Mouse (Mus musculus) layer of hippocampus, adult 2 months (tissue): Measurements from ENCODE around the gene Mrtfb. TPM values are rescaled to one million over a fixed set of nuclear protein-coding genes. Genes with fewer than 3 reads are reported as not detected.

Experiments
- DNase-seq, 2 experiments: peaks; one replicate each; pipeline ENCODE4 v3.0.0; 2022; ENCODE audit warnings: low spot score in 2 of 2
- H3K27ac ChIP-seq: fragments of 200-600 bp; 2 replicates; pipeline ENCODE4 v1.8.1; 2022
- H3K4me3 ChIP-seq: fragments of 200-600 bp; 2 replicates; pipeline ENCODE4 v1.8.1; 2022; ENCODE audit warnings: mild to moderate bottlenecking
- CTCF ChIP-seq: fragments of 200-600 bp; conservative IDR thresholded peaks from 2 replicates; pipeline ENCODE4 v1.8.1; 2022; ENCODE audit warnings: antibody characterized with exemption, mild to moderate bottlenecking, moderate library complexity
- total RNA-seq, 2 experiments: library from RNA; stranded (reverse); gene quantifications; 2 replicates each; pipeline ENCODE4 v1.2.3; 2021

Mrtfb gene
- total RNA-seq, 2 experiments from 2014 or later: 173 to 185 TPM

GRCm38 (mm10) chr16:13445461-13445860 lies 189.2 kb downstream of the Mrtfb start:
- TF ChIP-seq CTCF: no peak
- no peak overlapping the region for H3K4me3 ChIP-seq
- no peak for DNase-seq
- no peak overlapping the region for H3K27ac ChIP-seq

GRCm38 (mm10) chr16:13446488-13446887 lies 190.2 kb downstream of the Mrtfb start:
- H3K27ac ChIP-seq: no peak overlapping the region
- DNase-seq: no peak
- H3K4me3 ChIP-seq: peak overlapping the region; percentile 44
- peak; percentile 67 for TF ChIP-seq CTCF

GRCm38 (mm10) chr16:13446971-13447283 lies 190.6 kb downstream of the Mrtfb start:
- H3K27ac ChIP-seq: no peak overlapping the region
- peak overlapping the region; percentile 44 for H3K4me3 ChIP-seq
- no peak for DNase-seq
- no peak for TF ChIP-seq CTCF

GRCm38 (mm10) chr16:13447284-13448050 lies 191.2 kb downstream of the Mrtfb start:
- TF ChIP-seq CTCF: no peak
- Histone ChIP-seq H3K4me3 (peak overlapping the region; percentile 65), H3K27ac (peak overlapping the region; percentile 69)
- peak; percentile 44 to 58 for DNase-seq

GRCm38 (mm10) chr16:13448051-13448705 lies 191.9 kb downstream of the Mrtfb start:
- no peak for TF ChIP-seq CTCF
- peak overlapping the region; percentile 65 for H3K4me3 ChIP-seq
- H3K27ac ChIP-seq: peak overlapping the region; percentile 69
- no peak for DNase-seq

GRCm38 (mm10) chr16:13448706-13449090 lies 192.4 kb downstream of the Mrtfb start:
- DNase-seq: no peak
- no peak for TF ChIP-seq CTCF
- no peak overlapping the region for H3K27ac ChIP-seq
- peak overlapping the region; percentile 65 for H3K4me3 ChIP-seq

- DNase-seq: no peak
- H3K4me3 ChIP-seq: no peak overlapping the region
These were observed 193.2 kb downstream of the Mrtfb start for GRCm38 (mm10) chr16:13449491-13449890.

GRCm38 (mm10) chr16:13450831-13451230 lies 194.6 kb downstream of the Mrtfb start:
- H3K27ac ChIP-seq: no peak overlapping the region
- no peak for TF ChIP-seq CTCF
- no peak for DNase-seq

More at GRCm38 (mm10) chr16:13449491-13449890, 193.2 kb downstream of the Mrtfb start:
- TF ChIP-seq CTCF: no peak
- no peak overlapping the region for H3K27ac ChIP-seq

GRCm38 (mm10) chr16:13451991-13452390 lies 195.7 kb downstream of the Mrtfb start:
- no peak for TF ChIP-seq CTCF
- no peak overlapping the region for H3K27ac ChIP-seq
- H3K4me3 ChIP-seq: no peak overlapping the region
- DNase-seq: no peak

More at GRCm38 (mm10) chr16:13450831-13451230, 194.6 kb downstream of the Mrtfb start:
- H3K4me3 ChIP-seq: no peak overlapping the region

GRCm38 (mm10) chr16:13452661-13453060 lies 196.4 kb downstream of the Mrtfb start:
- no peak for TF ChIP-seq CTCF
- Histone ChIP-seq H3K4me3 (no peak overlapping the region), H3K27ac (no peak overlapping the region)
- DNase-seq: no peak

GRCm38 (mm10) chr16:13454026-13454600 lies 197.8 kb downstream of the Mrtfb start:
- TF ChIP-seq CTCF: no peak
- Histone ChIP-seq H3K27ac (no peak overlapping the region), H3K4me3 (no peak overlapping the region)
- no peak for DNase-seq

GRCm38 (mm10) chr16:13455560-13455959 lies 199.3 kb downstream of the Mrtfb start:
- TF ChIP-seq CTCF: no peak
- no peak for DNase-seq
- H3K4me3 ChIP-seq: no peak overlapping the region
- H3K27ac ChIP-seq: no peak overlapping the region

- no peak for DNase-seq
- no peak overlapping the region for H3K4me3 ChIP-seq
These were observed 202.3 kb downstream of the Mrtfb start for GRCm38 (mm10) chr16:13458556-13458955.

More at GRCm38 (mm10) chr16:13458556-13458955, 202.3 kb downstream of the Mrtfb start:
- no peak overlapping the region for H3K27ac ChIP-seq
- TF ChIP-seq CTCF: no peak
